Mouse (Mus musculus): ENCODE measurements around the gene Cd82.

The Cd82 gene

DNA sequence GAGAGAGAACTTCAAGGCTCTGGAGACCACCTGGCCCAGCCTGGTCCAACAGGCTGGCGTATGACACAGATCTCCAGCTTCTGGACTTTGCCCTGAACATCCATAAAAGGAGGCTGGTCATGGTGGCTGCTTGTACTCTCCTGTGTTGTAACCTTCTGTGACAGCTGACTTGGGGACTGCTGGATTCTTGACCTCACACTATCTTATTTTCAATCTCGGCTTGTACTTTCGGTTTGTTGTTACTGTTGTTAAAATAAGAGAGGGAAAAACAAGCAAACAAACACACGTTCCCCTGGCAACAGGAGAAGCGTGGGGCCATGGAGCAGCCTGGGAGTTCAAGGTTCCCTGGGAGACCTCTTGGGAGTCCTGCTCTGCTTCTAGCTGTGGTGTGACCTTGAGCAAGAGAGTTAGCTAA lies 17.7 kb downstream of the Cd82 start:
- DNase-seq (ENCODE audit: low spot score): peak; percentile 89

DNA sequence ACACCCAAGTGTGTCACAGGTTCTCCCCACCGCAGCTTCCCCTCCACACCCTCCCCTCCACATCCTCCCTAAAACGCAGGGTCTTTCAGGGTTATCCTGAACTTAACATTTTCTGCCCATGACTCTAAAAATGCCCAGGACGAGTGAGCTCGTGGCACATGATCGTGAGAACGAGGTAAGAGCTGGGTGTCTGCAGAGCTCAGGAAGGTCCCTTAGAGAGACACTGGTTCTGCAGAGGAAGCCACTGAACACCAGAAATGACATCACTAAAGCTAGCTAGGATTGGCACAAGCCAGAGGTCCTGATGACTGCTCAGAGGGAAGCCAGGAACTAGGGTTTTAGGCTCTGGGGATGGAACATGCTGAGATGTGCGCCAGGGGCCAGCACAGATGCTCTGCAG lies 18.7 kb downstream of the Cd82 start:
- DNase-seq (ENCODE audit: low spot score): no peak

DNA sequence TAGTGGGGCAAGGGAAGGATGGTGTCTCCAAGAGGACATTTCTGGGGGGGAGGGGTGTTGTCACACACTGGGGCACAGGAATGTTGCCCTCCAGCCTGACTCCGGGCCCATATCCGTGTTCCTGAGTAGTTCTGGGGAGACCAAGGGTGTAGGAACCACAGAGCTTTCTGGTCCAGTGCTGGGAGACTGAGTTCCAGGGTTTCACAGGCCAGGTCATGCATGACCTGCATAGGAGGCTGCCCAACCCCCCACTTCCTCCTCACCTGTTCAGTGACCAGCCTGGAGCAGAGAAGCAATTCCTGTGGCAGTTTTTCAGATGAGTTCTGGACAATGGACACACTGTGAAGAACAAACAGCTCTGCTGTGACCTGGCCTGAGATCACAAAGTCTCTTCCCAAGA lies 19.8 kb downstream of the Cd82 start:
- DNase-seq (ENCODE audit: low spot score): no peak

DNA sequence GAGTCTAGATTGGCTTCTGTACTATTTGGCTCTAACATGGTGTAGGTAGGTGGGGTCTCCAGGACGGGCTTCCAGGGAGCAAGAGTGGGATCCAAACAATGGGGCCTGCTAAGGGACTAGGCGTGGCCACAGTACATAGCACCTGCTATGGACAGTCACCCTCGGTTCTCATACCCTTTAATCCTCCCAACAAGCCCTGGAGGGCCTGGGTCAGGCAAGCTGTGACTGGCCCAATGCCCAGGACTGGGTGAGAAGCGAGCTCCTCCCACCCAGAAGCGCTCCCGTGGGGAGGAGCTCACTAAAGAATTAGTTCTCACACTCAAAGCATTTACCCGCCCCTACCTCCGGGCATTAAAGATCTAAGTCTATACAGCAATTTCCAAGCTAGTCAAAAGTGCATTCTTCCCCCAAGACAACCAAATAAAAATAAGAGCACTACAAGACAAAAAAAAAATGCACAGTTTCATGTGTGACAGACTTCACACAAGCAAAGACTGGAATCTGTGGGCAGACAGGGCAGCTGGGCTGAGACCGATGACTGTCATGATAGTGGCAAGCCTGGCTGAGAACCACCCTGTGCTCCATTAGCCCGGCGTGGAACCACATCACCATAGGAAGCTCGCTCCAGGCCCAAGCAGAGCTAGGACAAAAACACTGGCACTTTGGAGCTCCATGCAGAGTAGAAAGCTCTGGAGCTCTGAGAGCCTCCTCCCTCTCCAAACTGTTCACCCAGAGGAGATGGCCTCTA lies 23.0 kb downstream of the Cd82 start:
- no peak for DNase-seq (ENCODE audit: low spot score)

DNA sequence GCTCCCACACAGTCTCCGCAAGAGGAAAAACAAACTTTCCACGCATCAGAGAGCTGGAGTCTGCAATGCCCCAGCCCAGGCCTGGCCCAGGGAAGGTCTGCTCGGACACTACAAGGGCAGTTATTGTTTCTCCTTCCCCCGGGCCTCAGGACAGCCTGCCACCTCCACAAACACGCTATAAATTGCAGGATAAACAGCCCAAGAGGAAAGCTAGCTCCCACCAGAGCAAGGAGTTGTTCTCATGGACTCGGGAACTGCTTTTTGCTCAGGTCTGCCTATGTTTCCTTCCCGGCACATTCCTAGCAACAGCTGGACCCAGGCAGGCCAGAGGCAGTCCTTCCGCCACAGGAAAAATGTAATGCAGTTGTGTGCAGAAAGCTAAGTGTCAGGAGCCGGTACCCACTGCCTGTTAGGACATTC lies 23.6 kb downstream of the Cd82 start:
- DNase-seq (ENCODE audit: low spot score): no peak

DNA sequence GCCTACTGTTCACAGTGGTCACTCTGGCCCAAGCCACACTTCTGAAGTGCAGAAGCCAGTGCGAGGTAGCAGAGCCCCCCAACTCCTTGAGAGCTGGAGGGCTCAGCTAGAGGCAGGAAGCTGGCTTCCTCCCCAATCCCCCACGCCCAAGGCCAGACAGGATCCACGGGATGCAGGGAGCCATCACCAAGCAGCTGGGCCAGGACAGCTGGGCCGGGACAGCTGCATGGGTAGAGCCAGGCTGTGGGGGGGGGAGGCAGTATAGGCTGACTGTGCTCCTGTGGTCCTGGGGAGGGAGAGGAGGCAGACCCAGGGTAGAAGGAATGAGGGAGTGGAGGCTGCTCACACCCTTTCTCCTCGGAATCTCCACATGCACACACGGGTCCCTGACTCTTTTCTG lies 24.6 kb downstream of the Cd82 start:
- no peak for DNase-seq (ENCODE audit: low spot score)

DNA sequence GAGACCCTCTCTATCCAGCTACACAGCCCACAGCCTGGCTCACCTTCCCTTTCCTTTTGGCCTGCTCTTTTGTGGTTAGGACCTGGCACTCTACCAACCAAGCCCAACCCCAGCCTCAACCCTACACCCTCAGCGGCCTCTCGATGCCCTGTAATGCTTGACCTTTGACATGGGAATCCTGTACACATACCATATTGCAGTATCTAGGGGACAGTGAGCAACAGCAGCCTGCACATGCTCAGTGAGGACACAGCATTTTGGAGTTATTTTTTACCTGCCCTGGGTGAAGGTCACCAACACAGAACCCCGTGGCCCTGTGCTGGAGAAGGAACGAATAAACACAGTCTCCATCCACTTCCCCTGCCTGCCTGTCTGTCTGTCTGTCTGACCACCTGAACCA lies 27.4 kb downstream of the Cd82 start:
- DNase-seq (ENCODE audit: low spot score): no peak

DNA sequence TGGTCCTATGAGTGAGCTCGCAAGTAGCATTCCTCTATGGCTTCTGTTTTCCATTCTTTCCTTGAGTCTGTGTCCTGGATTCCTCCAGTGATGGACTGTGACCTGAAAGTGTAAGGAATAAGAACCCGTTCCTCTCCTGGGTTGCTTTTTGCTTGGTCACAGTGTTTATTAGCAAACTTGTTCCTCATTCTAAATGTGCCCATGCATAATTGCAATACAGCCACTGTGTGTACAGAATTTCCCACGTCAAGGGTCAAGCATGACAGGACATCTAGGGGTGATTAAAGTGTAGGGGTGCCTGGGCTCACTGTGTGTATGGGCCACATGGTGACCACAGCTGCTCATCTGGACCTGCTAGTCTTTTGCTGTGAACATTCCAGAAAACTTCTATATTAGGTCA lies 28.0 kb downstream of the Cd82 start:
- DNase-seq (ENCODE audit: low spot score): no peak

DNA sequence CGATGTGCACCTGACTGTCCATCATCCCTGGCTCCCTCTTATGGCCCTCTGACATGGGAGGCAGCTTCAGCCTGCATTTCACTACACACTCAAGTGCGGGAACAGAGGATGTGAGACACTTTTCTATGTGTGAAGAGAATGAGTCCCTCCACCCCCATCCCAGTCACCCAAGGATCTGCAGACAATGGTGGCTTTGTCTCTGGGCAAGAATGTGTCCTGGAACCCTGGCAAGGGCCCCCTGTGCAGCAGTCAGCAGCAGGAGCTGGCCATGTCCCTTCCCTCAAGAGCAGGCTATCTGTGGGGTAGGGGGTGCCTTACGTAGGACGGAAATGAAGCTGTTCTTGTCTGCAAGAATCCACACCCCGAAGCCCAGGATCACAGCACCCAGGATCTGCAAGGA lies 29.4 kb downstream of the Cd82 start:
- DNase-seq (ENCODE audit: low spot score): no peak

DNA sequence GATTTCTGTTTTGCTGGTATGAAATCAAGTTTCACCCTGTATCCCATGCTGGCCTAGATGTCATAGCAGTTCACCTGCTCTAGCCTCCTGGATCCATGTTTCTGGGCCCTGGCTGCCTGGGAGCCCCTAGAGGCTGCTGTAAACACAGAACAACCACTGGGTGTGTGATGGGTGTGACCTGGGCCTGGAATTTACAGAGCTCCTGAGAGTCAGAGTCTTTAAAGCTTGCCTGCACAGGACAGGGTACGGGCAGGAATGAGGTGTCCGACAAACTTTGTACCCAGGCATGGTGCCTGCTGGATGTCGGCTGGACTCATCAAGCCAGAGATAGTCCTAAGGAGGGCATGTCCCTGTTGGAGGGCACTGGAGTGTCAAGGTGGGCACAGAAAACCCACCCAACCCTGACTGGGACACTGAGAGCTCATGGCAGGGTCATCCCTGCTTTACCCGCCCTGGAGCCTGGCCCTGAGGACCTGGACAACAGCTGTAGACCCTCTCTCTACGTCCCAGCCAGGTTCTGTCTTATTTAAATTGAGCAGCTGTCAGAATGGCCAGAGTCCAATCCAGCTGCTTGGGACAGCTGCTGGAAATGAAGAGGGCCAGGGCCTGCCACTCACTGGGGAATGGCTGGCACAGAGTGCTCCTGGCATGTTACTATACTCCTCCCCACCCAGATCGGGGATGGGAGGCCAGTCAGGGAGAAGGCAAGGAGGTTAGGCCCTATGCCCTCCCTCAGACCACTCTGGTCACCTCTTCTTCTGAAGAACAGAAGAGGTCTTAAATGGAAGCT lies 30.1 kb downstream of the Cd82 start:
- no peak for DNase-seq (ENCODE audit: low spot score)

DNA sequence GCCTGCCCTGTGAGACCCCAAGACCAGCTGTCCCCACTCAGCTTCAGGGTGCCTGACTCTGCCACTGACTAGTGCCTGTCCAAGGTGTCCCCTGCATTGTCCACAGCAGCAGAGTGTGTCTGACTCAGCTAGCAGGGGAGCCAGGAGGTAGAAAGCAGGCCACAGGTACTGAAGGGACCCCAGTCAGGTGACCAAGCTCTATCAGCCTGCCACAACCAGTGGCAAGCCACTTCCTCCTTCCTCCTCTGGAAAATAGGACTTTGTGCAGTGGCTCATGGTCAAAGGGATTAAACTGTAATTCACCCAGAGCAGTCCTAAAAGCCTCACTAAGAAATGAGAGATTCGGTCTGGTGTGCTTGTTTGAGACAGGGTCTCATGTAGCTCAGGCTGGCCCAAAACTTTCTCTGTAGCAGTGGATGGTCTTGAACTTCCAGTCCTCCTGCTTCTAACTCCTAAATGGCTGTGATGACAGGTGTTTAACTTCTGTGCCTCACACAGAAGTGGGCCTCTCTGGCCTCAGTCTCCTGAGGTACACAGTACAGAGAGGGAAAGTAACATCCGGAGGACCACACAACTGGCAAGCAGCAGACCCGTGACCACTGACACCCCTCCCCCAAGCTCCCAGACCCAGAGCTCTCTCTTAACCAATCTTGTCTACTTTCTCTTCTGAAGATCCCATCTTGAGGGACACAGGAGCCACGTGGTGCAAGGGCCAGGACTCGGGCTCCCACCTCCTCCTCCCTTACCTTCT lies 31.2 kb downstream of the Cd82 start:
- no peak for DNase-seq (ENCODE audit: low spot score)

DNA sequence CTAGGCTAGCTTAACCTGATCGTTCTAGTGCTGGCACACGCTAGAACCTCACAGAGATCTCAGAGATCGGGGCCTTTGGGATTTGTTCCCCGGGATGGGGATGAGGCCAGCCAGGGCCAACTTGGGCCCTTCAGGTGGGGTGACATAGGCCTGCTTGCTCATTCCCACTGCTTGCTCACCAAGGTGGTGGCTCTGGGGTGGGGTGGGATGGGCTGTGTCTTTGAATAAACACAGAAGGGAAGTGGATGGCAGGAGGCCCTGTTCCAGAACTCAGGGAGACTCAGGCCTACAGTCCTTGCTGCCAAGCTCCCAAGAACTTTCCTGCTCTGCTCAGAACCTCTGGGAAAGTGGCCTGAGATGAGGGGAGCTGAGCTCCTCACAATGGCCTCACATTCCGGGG lies 31.9 kb downstream of the Cd82 start:
- DNase-seq (ENCODE audit: low spot score): no peak

DNA sequence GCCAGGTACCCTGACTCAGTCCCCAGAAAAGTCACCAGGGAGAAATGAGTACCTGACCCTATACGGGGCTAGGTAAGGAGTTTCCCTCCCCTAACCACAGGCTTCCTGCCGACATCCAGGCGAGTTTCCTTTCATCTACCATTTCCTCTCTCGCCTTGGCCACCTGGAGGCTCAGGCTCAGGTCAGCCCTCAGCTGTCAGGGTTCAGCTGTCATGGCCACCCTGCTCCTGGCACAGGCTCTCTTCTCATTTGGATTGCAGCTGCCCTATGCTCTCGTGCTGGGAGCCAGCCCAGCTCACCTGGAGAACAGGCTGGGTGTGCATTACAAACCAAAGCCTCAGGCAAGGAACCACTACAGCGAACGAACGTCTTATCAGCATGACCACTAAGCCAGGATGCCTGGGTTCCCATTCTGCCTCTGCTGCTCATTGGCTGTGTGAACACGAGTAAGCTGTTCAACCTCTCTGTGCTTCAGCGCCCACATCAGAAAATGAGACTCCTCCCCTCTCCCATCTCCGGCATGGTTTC lies 34.9 kb downstream of the Cd82 start:
- DNase-seq (ENCODE audit: low spot score): no peak

DNA sequence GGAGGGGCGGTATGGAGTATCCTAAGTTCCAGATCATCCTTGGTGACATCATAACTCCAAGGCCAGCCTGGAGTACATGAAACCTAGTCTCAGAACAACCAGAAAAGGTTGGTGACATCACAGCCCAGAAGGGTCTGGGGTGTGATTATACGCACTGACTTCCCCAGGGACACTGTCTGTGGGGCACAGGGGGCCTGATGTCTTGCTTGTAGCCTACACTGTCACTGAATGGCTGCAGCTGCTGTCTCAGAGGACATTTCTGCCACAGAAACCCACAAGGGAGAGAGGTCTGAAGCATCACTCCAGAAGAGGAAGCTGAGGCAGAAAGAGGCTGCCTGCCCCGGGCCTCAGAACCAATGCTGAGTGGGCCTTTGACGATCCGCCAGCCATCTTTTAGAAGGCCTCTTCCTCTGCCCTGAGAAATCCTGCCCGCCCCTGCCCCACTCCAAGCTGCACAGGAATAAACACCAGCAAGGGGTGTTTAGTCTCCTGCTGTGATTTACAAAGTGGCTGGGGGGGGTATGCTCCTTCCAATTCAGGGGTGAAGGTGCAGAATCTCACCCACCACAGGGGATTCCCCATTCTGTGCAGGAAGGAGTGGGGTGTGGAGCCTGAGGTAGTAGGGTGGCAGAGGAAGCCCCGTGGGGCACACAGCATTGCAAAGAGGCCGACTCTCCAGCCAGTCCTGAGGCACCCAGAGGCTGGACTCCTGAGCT lies 35.8 kb downstream of the Cd82 start:
- DNase-seq (ENCODE audit: low spot score): no peak

DNA sequence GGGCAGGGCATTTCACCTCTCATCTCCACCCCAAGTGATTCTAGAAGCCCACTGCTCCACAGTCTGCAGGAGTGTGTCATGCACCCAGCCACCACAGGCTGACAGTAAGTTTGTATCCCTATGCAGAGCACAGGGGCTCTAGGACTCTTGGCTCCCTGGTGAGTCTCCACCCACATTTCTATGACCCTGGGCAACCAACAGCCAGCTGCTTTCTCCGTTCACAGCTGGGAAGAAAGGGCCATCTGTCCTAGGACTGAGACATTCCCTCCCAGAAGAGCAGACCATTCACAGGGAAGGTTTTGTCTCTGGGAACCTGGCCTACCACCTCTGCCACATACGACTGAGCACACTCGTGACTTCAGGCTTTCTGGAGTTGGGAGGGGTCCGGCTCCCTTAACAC lies 37.1 kb downstream of the Cd82 start:
- DNase-seq (ENCODE audit: low spot score): no peak

DNA sequence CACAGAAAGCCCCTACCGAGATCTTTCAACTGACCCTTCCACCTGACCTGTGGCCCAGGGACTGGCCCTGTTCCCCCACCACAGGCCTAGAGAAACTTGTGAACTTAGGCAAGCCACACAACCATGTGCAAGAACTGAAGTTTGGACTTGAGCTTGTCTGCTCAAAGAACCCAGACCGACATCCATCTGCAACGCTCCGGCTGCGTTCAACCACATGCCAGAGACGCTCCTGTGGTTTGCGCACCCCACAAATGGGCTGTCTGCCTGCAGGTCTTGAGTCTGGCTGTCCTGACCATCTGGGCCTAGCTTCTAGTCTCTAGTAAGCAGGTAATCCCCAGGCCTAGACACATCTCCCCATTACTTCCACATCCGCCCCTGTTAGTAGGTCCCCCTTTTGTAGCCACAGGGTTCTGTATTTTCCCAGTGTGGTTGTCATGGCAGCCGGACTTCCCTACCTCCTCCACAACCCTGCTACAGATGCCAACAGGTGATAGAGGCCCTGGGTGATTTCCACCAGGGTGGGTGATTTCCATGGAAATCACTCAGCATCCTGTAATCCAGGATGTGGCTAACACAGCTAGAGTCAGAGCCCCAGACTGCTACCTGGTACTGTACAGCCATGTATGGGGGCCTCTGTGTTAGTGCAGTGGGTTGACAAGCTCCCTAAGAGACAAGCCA lies 38.5 kb downstream of the Cd82 start:
- DNase-seq (ENCODE audit: low spot score): no peak

DNA sequence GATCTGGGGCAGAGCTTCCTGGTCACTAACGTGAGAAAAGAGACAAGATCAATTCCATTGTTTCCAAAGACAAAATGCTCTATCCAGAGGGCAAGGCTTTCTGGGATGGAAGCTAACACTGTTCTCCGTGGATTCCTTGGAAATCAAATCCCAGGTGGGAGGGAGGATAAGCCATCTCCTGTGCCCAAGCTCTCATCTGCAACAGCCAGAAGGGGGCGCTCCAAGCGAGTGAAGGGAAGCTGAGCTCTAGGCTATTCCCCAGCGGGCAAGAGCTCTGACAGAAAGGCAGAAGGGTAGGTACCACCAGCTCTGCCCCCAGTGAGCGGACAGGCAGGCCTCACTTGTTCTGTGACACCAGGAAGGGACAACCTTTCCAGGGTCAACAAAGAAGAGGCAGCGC lies 41.6 kb downstream of the Cd82 start:
- peak; percentile 59 for DNase-seq (ENCODE audit: low spot score)

DNA sequence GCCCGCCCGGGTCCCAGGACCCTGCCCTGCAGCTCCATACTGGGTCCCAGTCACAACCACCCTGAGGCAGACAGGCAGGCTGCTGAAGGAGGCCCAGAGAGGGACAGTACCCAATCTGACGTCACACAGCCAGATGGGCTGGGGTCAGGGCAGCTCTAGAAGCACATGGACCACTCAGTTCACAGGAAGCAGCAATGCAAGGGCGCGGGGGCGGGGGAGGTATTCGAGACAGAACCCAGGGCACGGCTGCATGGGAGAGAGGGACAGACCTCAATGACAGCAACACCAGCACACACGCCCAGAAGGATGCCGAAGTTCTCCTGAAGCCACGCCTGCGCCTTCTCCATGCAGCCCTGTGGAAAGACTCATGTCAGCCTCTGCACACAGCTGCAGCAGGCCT lies 43.0 kb downstream of the Cd82 start:
- DNase-seq (ENCODE audit: low spot score): no peak

DNA sequence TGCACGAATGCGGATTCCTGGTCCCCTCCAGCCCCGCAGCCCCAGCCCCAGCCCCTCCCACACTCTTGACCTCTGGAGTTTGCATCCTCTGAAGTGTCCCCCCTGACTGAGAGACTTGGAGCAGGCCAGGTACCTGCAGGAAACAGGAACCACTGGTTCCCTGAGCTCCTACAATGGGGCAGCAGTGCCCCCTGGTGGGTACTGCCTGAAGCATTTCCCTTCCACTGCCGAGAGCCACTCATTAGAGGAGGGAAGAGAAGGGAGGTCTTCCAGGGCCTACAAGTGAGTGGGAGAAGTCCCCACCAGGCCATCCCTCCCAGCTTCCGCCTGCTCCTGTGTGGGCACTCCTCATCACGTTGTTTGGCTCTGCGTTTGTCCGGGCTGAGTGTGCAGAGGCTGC lies 44.5 kb downstream of the Cd82 start:
- peak; percentile 55 for DNase-seq (ENCODE audit: low spot score)

DNA sequence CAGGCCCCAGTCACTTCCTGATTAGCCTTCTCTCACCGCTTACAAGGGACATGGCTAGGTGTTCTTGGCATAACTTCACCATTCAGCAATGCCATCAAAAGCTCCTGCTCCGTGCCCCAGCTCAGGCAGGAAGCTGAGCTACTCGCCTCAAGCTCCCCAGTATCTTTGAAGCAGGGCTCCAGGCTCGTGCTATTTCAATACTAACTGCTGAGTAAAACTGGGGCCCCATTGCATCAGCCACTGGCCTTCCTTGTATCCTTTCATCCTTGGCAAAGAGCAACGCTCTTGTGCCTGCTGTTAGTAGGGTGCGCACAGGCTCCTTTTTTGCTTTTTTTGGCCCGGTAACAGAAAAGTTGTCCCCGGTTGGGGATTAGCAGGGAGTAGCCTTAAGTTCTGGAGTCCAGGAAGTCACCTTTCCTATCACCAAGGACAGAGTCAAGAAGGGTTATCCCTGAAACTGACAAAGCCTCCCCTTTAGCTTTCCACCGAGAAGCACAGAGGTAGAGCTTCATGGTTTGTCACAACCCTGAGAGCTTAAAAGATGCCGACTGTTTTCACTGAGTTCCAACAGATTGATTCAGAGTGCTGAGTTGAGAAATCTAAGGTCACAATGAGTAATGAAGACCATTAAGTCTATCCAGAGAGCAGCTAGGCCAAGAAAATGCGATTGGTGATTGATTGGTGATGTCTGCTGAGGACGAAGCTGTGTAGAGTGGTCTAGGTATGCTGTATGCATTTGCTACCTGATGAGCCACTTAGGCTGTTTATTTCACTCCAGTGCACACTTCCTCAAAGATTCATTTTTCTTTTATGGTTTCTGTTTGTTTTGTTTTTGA lies 45.8 kb downstream of the Cd82 start:
- no peak for DNase-seq (ENCODE audit: low spot score)

DNA sequence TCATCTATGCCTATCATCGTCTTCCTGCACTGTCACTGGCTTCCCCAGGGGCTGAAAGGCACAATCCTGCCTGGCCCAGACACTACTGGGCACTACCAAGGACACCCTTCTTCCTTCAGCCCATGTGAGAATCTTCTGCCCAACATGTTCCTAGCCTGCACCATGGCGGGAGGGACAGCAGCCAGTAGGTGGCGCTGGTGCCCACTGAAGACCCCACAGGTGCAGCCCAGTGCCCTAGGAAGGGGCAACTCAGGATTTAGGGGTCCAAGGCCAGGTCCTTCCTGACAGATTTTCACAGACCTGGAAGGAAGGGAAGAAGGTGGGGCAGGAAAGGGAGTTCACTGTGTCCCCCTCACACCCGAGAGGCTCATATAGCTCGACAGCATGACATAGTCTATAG lies 47.7 kb downstream of the Cd82 start:
- peak; percentile 21 for DNase-seq (ENCODE audit: low spot score)
